Mouse (Mus musculus): ENCODE results near the gene Prpf6. TPM values are rescaled to one million over a fixed set of nuclear protein-coding genes. Genes with fewer than 3 reads are reported as not detected.
A peak's percentile ranks its signal among the peaks of the same experiment; 100 is the strongest.

Prpf6 gene
- total and polyA plus RNA-seq, 3 experiments = 58.7 to 69.4 TPM; not detected in 1

- Histone ChIP-seq H3K4me3 (ENCODE audit: control insufficient read depth in 1 of 2, insufficient read depth in 1 of 2, low read depth in 2 of 2, low read length in 2 of 2) (no peak overlapping the region), H3K4me1 (ENCODE audit: control insufficient read depth in 1 of 2, insufficient read depth in 2 of 2, low read length in 2 of 2) (no peaks in the 10 kb centered on the region), H3K9me3 (replicated peaks; ENCODE audit: insufficient read depth, low read length) (no peaks in the 10 kb centered on the region), H3K36me3 (ENCODE audit: control insufficient read depth in 1 of 2, insufficient read depth in 2 of 2, low read length in 2 of 2) (no peaks in the 10 kb centered on the region), H3K27me3 (ENCODE audit: control insufficient read depth in 1 of 2, insufficient read depth in 2 of 2, low read length in 2 of 2) (no peaks in the 10 kb centered on the region), H3K27ac (ENCODE audit: control insufficient read depth, low read depth, low read length) (no peak overlapping the region), H3K9ac (ENCODE audit: control insufficient read depth, low read depth, low read length, poor library complexity, severe bottlenecking) (no peak overlapping the region), H3K79me2 (ENCODE audit: control insufficient read depth, insufficient read depth, low read length, poor library complexity) (no peaks in the 10 kb centered on the region)
- peak; percentile 67 for DNase-seq (ENCODE audit: low read depth, low spot score)
- TF ChIP-seq RAD21 (IDR thresholded peaks at IDR 0.05; ENCODE audit: low read depth, low read length) (peak; percentile 70), CTCF (IDR thresholded peaks at IDR 0.05 in 2 of 3, conservative IDR thresholded peaks at IDR 0.05 in 1 of 3; ENCODE audit: control insufficient read depth in 1 of 3, insufficient read depth in 1 of 3, low read depth in 2 of 3, low read length in 3 of 3, poor library complexity in 1 of 3, severe bottlenecking in 1 of 3) (peak; percentile 72 to 79 (median 78)), USF2 (IDR thresholded peaks at IDR 0.05; ENCODE audit: borderline replicate concordance in 1 of 2, insufficient read depth in 1 of 2, low read depth in 1 of 2, low read length in 2 of 2) (no peak), TBP (IDR thresholded peaks at IDR 0.05; ENCODE audit: low read depth, low read length) (no peak), ETS1 (IDR thresholded peaks at IDR 0.05; ENCODE audit: low read depth, low read length) (no peak), GATA1 (IDR thresholded peaks at IDR 0.05; ENCODE audit: low read depth, low read length) (no peak), SMC3 (IDR thresholded peaks at IDR 0.05; ENCODE audit: low read depth, low read length) (peak; percentile 76), ZC3H11A (IDR thresholded peaks at IDR 0.05; ENCODE audit: low read depth, low read length) (peak; percentile 52), MYB (IDR thresholded peaks at IDR 0.05; ENCODE audit: low read depth, low read length) (no peak)
Measured at GRCm38 (mm10) chr2:181568272-181569008, 23.2 kb upstream of the Prpf6 start.

GRCm38 (mm10) chr2:181569856-181570255 lies 21.8 kb upstream of the Prpf6 start:
- no peak overlapping the region for H3K27ac ChIP-seq (ENCODE audit: control insufficient read depth, low read depth, low read length)
- H3K9me3 ChIP-seq (replicated peaks; ENCODE audit: insufficient read depth, low read length) = no peaks in the 10 kb centered on the region
- no peak overlapping the region for H3K4me3 ChIP-seq (ENCODE audit: control insufficient read depth in 1 of 2, insufficient read depth in 1 of 2, low read depth in 2 of 2, low read length in 2 of 2)
- TF ChIP-seq ZNF384 (IDR thresholded peaks at IDR 0.05; ENCODE audit: low read depth, low read length) (no peak), MAZ (IDR thresholded peaks at IDR 0.05; ENCODE audit: low read depth, low read length) (no peak), USF1 (IDR thresholded peaks at IDR 0.05; ENCODE audit: low read depth, low read length) (no peak), MAFK (IDR thresholded peaks at IDR 0.05; ENCODE audit: borderline replicate concordance, low read depth, low read length) (no peak), E2F4 (IDR thresholded peaks at IDR 0.05; ENCODE audit: borderline replicate concordance, low read depth, low read length) (no peak), CTCF (IDR thresholded peaks at IDR 0.05 in 2 of 3, conservative IDR thresholded peaks at IDR 0.05 in 1 of 3; ENCODE audit: control insufficient read depth in 1 of 3, insufficient read depth in 1 of 3, low read depth in 2 of 3, low read length in 3 of 3, poor library complexity in 1 of 3, severe bottlenecking in 1 of 3) (no peak), MYB (IDR thresholded peaks at IDR 0.05; ENCODE audit: low read depth, low read length) (no peak), SMC3 (IDR thresholded peaks at IDR 0.05; ENCODE audit: low read depth, low read length) (no peak), MYC (IDR thresholded peaks at IDR 0.05; ENCODE audit: low read depth, low read length) (no peak), KAT2A (conservative IDR thresholded peaks at IDR 0.05; ENCODE audit: low read depth, low read length) (no peak), UBTF (IDR thresholded peaks at IDR 0.05; ENCODE audit: borderline replicate concordance, insufficient read depth, low read depth, low read length) (no peak), RCOR1 (IDR thresholded peaks at IDR 0.05; ENCODE audit: low read depth, low read length) (no peak)
- no peaks in the 10 kb centered on the region for H3K79me2 ChIP-seq (ENCODE audit: control insufficient read depth, insufficient read depth, low read length, poor library complexity)
- no peaks in the 10 kb centered on the region for H3K27me3 ChIP-seq (ENCODE audit: control insufficient read depth in 1 of 2, insufficient read depth in 2 of 2, low read length in 2 of 2)
- H3K36me3 ChIP-seq (ENCODE audit: control insufficient read depth in 1 of 2, insufficient read depth in 2 of 2, low read length in 2 of 2) = no peaks in the 10 kb centered on the region
- no peak overlapping the region for H3K9ac ChIP-seq (ENCODE audit: control insufficient read depth, low read depth, low read length, poor library complexity, severe bottlenecking)
- no peaks in the 10 kb centered on the region for H3K4me1 ChIP-seq (ENCODE audit: control insufficient read depth in 1 of 2, insufficient read depth in 2 of 2, low read length in 2 of 2)
- DNase-seq (ENCODE audit: low read depth, low spot score) = no peak
